Mouse (Mus musculus): ENCODE data around the gene Mlf1.

DNA sequence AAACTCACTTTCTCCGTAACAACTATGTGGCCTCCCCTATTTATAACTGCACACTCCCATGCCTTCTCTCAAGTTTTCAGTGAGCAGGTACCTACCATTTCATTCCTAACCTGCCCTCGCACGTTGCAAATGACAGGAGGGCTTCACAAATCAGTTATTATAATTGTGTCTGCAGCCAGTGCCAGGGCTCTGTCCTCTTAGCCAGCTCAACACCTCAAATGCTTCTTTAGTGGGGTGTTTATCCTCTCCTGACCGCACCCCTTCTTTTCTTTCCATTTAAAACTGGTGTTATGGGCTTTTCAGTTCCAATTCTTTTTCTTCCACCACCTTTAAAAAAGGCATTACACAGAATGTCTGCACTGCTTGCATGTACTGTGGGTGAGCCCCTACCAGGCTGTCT, 1.7 kb upstream of the Mlf1 start:
- TF ChIP-seq EP300 (IDR thresholded peaks at IDR 0.05; ENCODE audit: low read depth) (no peak), CTCF (IDR thresholded peaks at IDR 0.05; ENCODE audit: low read depth) (no peak)

All from liver, embryonic 14.5 days (tissue).